Mouse (Mus musculus) adrenal gland (tissue): Measurements from ENCODE around the gene Ppm1n.

Source experiments
- intact Hi-C: fragments of 180-260 bp; cut with DNase I; formaldehyde crosslinking; loops from one replicate; pipeline ENCODE4 v1.15.1; 2025

Ppm1n gene

GRCm38 (mm10) chr7:19252078-19252477 is 27.8 kb downstream of the Ppm1n start:
- intact Hi-C loops: no loop called here

GRCm38 (mm10) chr7:19247511-19247910 is 32.4 kb downstream of the Ppm1n start:
- intact Hi-C loops: no loop called here

GRCm38 (mm10) chr7:19246855-19247254 is 33.0 kb downstream of the Ppm1n start:
- intact Hi-C loops: no loop called here

GRCm38 (mm10) chr7:19245083-19245482 is 34.8 kb downstream of the Ppm1n start:
- intact Hi-C loops: no loop called here

- intact Hi-C loops: no loop called here
These were observed 36.0 kb downstream of the Ppm1n start for GRCm38 (mm10) chr7:19243858-19244257.

- intact Hi-C loops: no loop called here
These were observed 37.9 kb downstream of the Ppm1n start for GRCm38 (mm10) chr7:19242005-19242404.

- intact Hi-C loops: no loop called here
These were observed 38.9 kb downstream of the Ppm1n start for GRCm38 (mm10) chr7:19240905-19241463.

GRCm38 (mm10) chr7:19239986-19240385 is 39.9 kb downstream of the Ppm1n start:
- intact Hi-C loops: loop anchor here (2.0 to 10.0 kb wide), 2 partner anchors 45 to 105 kb away; partner anchors contain the start of gene Ercc1

- intact Hi-C loops: loop anchor here (2.0 to 10.0 kb wide), 2 partner anchors 45 to 105 kb away; partner anchors contain the start of gene Ercc1
These were observed 40.4 kb downstream of the Ppm1n start for GRCm38 (mm10) chr7:19239423-19239822.

GRCm38 (mm10) chr7:19238344-19238743 is 41.5 kb downstream of the Ppm1n start:
- intact Hi-C loops: loop anchor here (2.0 to 10.0 kb wide), 2 partner anchors 46 to 106 kb away; partner anchors contain the start of gene Ercc1

- intact Hi-C loops: loop anchor here (10.0 kb wide), 1 partner anchor 108 kb away; the partner anchor contains the start of gene Ercc1
These were observed 43.5 kb downstream of the Ppm1n start for GRCm38 (mm10) chr7:19236411-19236810.

GRCm38 (mm10) chr7:19235092-19235671 is 44.7 kb downstream of the Ppm1n start:
- intact Hi-C loops: loop anchor here (10.0 kb wide), 1 partner anchor 110 kb away; the partner anchor contains the start of gene Ercc1

- intact Hi-C loops: loop anchor here (10.0 kb wide), 1 partner anchor 110 kb away; the partner anchor contains the start of gene Ercc1
These were observed 45.2 kb downstream of the Ppm1n start for GRCm38 (mm10) chr7:19234652-19235051.

GRCm38 (mm10) chr7:19231849-19232248 is 48.0 kb downstream of the Ppm1n start:
- intact Hi-C loops: loop anchor here (10.0 kb wide), 1 partner anchor 113 kb away; the partner anchor contains the start of gene Ercc1

GRCm38 (mm10) chr7:19230899-19231298 is 49.0 kb downstream of the Ppm1n start:
- intact Hi-C loops: loop anchor here (10.0 kb wide), 1 partner anchor 114 kb away; the partner anchor contains the start of gene Ercc1

- intact Hi-C loops: loop anchor here (10.0 kb wide), 1 partner anchor 115 kb away; the partner anchor contains the start of gene Ercc1
These were observed 49.8 kb downstream of the Ppm1n start for GRCm38 (mm10) chr7:19230041-19230580.

GRCm38 (mm10) chr7:19229404-19229803 is 50.5 kb downstream of the Ppm1n start:
- intact Hi-C loops: no loop called here

- intact Hi-C loops: no loop called here
These were observed 51.1 kb downstream of the Ppm1n start for GRCm38 (mm10) chr7:19228793-19229148.

- intact Hi-C loops: no loop called here
These were observed 51.7 kb downstream of the Ppm1n start, which contains the start of gene Opa3 for GRCm38 (mm10) chr7:19227883-19228792. Gene Opa3 (plus strand): TSS chr7:19228334.

GRCm38 (mm10) chr7:19226817-19227797 is 52.8 kb downstream of the Ppm1n start:
- intact Hi-C loops: no loop called here
